Mouse (Mus musculus): ENCODE measurements around the gene Usp49. TPM values are rescaled to one million over a fixed set of nuclear protein-coding genes. Genes with fewer than 3 reads are reported as not detected.

The Usp49 gene
- 8.0 and 8.3 TPM in 2 replicates for polyA plus RNA-seq (2012; ENCODE audit: low replicate concordance)

GRCm38 (mm10) chr17:47630678-47631065 lies at the start of gene Usp49:
Usp49 (plus strand) TSS chr17:47630690.

DNA sequence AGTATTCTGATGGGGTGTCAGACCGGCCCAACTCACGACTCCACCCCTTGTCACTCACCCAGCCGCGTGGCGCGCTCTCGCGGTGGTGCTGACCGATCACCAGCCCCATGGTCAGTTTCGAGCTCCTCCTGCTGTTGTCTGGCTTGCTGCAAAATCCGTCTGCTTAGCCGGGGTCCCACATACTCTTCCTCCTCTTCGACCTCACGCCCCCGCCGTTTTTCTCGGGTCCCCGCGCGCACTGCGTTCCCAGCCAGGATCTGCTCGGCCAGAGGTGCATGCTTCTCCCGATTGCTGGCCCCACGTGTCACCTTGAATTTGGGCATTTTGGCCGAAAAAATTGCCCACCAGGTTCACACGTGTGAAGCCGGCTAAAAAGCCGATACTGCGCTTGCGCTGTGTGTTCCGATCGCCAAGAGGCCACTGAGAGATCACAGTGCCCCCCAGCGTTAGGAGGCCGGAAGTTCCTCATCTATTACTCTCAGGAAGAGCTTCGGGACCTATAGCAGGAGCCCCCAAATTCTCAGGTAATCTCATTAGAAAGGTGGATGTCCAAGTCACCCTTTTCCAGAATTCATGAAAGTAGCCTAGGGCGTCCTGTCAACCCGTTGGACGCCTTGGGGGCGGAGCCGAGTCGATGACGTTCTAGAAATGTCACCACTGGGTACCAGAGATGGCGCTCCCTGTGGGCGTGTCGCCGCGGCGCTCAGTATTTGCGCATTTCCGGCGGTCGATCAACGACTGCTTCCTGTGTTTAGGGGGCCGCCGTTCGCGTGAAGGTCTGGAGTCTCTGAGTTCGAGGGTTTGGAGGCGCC lies 19.4 kb upstream of the Usp49 start, which contains the start of the genes Bysl, Med20 and Gm20517:
Gene Bysl (minus strand): TSS at position 644 of the 812 bp plus-strand sequence.
Gene Med20 (plus strand): TSS at position 734 of the 812 bp plus-strand sequence.
Gene Gm20517 (plus strand): TSS at position 741 of the 812 bp plus-strand sequence.

DNA sequence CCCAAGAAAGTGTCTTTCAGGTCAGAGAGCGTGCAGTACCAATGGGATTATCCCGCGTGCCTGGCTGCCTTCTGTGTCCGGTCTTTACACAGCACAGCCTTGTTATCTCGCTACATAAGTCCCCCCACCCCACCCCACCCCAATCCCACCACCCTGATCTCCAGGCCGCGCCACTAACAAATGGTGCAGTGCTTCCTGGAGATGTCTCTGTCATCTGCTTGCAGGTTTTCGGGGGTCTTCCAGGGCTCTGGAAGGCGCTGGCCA lies 57.8 kb downstream of the Usp49 start, which contains the start of gene Tomm6:
Gene Tomm6 (minus strand): TSS at position 43 of the 264 bp plus-strand sequence.

GRCm38 (mm10) chr17:47688608-47689575 lies 58.4 kb downstream of the Usp49 start, which contains the start of gene Frs3:
Frs3 (plus strand) TSS chr17:47689030.

DNA sequence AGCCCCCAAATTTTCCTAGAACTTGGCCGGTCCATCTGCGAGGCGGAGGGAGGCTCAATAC lies 63.8 kb downstream of the Usp49 start, which contains the start of gene Gm21981:
Gene Gm21981 (minus strand): TSS at position 14 of the 61 bp plus-strand sequence.

DNA sequence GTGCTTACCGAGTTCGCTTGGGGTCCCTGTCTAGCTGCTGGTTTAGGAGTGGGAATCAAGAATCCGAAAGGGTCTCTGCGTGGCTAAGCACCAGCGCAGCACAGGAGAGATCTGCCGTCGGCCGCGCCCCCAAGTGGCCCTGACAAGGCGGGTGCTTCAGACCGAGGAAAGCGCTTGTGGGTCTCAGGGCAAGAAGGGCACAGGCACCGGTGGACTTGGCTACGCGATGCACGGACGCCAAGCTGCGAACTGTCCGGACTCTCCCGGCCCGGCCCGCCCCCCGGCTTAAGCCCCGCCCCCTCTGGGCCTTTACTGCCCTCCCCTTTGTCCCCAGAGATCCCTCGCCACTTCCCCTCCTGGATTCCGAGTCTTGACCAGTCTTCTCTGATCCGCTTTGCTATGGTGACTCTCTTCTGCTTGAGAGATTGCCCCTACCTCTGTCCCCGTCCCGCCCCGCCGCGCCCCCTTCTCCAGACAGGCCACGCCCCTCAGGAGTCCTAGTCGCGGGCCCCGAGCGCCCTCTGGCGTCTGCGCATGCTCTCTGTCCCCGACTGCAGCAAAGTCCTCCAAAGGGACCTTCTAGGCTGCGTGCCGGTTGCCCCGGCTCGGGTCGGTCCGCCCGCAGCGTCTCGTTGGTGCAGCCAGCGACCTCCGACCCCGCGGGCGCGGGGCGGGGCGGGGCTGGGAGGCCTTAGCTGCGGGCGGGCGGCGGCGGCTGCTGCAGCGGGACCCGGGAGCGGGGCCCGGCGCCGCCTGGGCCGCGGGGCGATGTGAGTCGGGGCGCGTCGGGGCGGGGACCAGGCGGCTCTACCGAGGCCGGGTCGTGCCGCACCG lies 64.2 kb downstream of the Usp49 start, which contains the start of gene Prickle4:
Gene Prickle4 (minus strand): TSS at position 234 of the 834 bp plus-strand sequence.

GRCm38 (mm10) chr17:47726566-47726965 lies 96.1 kb downstream of the Usp49 start, which contains the start of gene Pgc:
Pgc (plus strand) TSS chr17:47726842.

Other genes starting within 250 kb of the Usp49 start
- gene Guca1b, start 245.3 kb upstream of the Usp49 start, polyA plus RNA-seq (2012; ENCODE audit: low replicate concordance), result not detected in 2 replicates
- 3.8 and 7.4 TPM in 2 replicates for gene Guca1a, start 230.1 kb upstream of the Usp49 start, polyA plus RNA-seq (2012; ENCODE audit: low replicate concordance)
- 0.19 and 0.46 TPM in 2 replicates for gene AI661453, start 194.1 kb upstream of the Usp49 start, polyA plus RNA-seq (2012; ENCODE audit: low replicate concordance)
- 0.11 TPM in 1 of 2 replicates, not detected in the other for gene 1700001C19Rik, start 193.3 kb upstream of the Usp49 start, polyA plus RNA-seq (2012; ENCODE audit: low replicate concordance)
- gene Taf8, start 128.4 kb upstream of the Usp49 start, polyA plus RNA-seq (2012; ENCODE audit: low replicate concordance), result 26.4 and 30.9 TPM in 2 replicates
- 251 and 354 TPM in 2 replicates for gene Ccnd3, start 125.6 kb upstream of the Usp49 start, polyA plus RNA-seq (2012; ENCODE audit: low replicate concordance)
- 13.5 and 15.7 TPM in 2 replicates for gene Bysl, start 19.2 kb upstream of the Usp49 start, polyA plus RNA-seq (2012; ENCODE audit: low replicate concordance)
- 0.89 and 6.7 TPM in 2 replicates for gene Med20, start 19.1 kb upstream of the Usp49 start, polyA plus RNA-seq (2012; ENCODE audit: low replicate concordance)
- 0.72 and 2.5 TPM in 2 replicates for gene Gm20517, start 19.1 kb upstream of the Usp49 start, polyA plus RNA-seq (2012; ENCODE audit: low replicate concordance)
- 71.7 and 103 TPM in 2 replicates for gene Tomm6, start 57.7 kb downstream of the Usp49 start, polyA plus RNA-seq (2012; ENCODE audit: low replicate concordance)
- 4.3 and 9.7 TPM in 2 replicates for gene Frs3, start 58.3 kb downstream of the Usp49 start, polyA plus RNA-seq (2012; ENCODE audit: low replicate concordance)
- 0.16 and 0.18 TPM in 2 replicates for gene Gm21981, start 63.8 kb downstream of the Usp49 start, polyA plus RNA-seq (2012; ENCODE audit: low replicate concordance)
- gene Prickle4, start 64.0 kb downstream of the Usp49 start, polyA plus RNA-seq (2012; ENCODE audit: low replicate concordance), result 0.43 and 1.3 TPM in 2 replicates
- not detected in 2 replicates for gene Pgc, start 96.2 kb downstream of the Usp49 start, polyA plus RNA-seq (2012; ENCODE audit: low replicate concordance)
- 234 and 426 TPM in 2 replicates for gene Tfeb, start 106.3 kb downstream of the Usp49 start, polyA plus RNA-seq (2012; ENCODE audit: low replicate concordance)
- 0.55 and 0.58 TPM in 2 replicates for gene Mdfi, start 204.0 kb downstream of the Usp49 start, polyA plus RNA-seq (2012; ENCODE audit: low replicate concordance)